Mouse (Mus musculus) MEL (cell line): Measurements from ENCODE around the gene Med7. TPM values are rescaled to one million over a fixed set of nuclear protein-coding genes. Genes with fewer than 3 reads are reported as not detected.

Experiments
- DNase-seq: peaks from one replicate; pipeline ENCODE4 v3.0.0; 2011; ENCODE audit warnings: low read depth, low spot score
- H3K27ac ChIP-seq: 2 replicates; pipeline ENCODE4 v1.5.1; 2012; ENCODE audit warnings: low read depth, mild to moderate bottlenecking, control low read depth, low read length, moderate library complexity; ENCODE audit not compliant: control insufficient read depth
- H3K27me3 ChIP-seq, 2 experiments: fragments of 150-350 bp in 1 of 2; sonication (generic) in 1 of 2; 2 replicates each; pipeline ENCODE4 v1.6.1; 2012; ENCODE audit warnings: low read length in 2 of 2, mild to moderate bottlenecking in 2 of 2, improper control_type of control experiment in 1 of 2, moderate library complexity in 1 of 2; ENCODE audit not compliant: insufficient read depth in 2 of 2, control insufficient read depth in 1 of 2
- H3K36me3 ChIP-seq, 2 experiments: 2 replicates each; pipeline ENCODE4 v1.6.1; 2012 to 2014; ENCODE audit warnings: low read length in 2 of 2, improper control_type of control experiment in 1 of 2, inconsistent platforms in 1 of 2, mild to moderate bottlenecking in 1 of 2; ENCODE audit not compliant: insufficient read depth in 2 of 2, control insufficient read depth in 1 of 2
- H3K4me1 ChIP-seq, 2 experiments: fragments of 150-350 bp in 1 of 2; sonication (generic) in 1 of 2; 2 replicates each; pipeline ENCODE4 v1.6.1; 2012; ENCODE audit warnings: low read length in 2 of 2, improper control_type of control experiment in 1 of 2, mild to moderate bottlenecking in 1 of 2; ENCODE audit not compliant: insufficient read depth in 2 of 2, control insufficient read depth in 1 of 2
- H3K4me3 ChIP-seq, 2 experiments: fragments of 150-350 bp in 1 of 2; sonication (generic) in 1 of 2; 2 replicates each; pipeline ENCODE4 v1.5.1; 2012; ENCODE audit warnings: low read depth in 2 of 2, low read length in 2 of 2, mild to moderate bottlenecking in 2 of 2, moderate library complexity in 2 of 2, control low read depth in 1 of 2, improper control_type of control experiment in 1 of 2; ENCODE audit not compliant: control insufficient read depth in 1 of 2, insufficient read depth in 1 of 2
- H3K79me2 ChIP-seq: 2 replicates; pipeline ENCODE4 v1.6.1; 2012; ENCODE audit warnings: mild to moderate bottlenecking, low read length, moderate library complexity; ENCODE audit not compliant: control insufficient read depth, poor library complexity, insufficient read depth
- H3K9ac ChIP-seq: 2 replicates; pipeline ENCODE4 v1.6.1; 2012; ENCODE audit warnings: low read depth, mild to moderate bottlenecking, control low read depth, low read length, moderate library complexity; ENCODE audit not compliant: control insufficient read depth, poor library complexity, severe bottlenecking
- H3K9me3 ChIP-seq: fragments of 150-350 bp; sonication (generic); replicated peaks from 2 replicates; pipeline ENCODE4 v1.6.1; 2012; ENCODE audit warnings: mild to moderate bottlenecking, low read length, improper control_type of control experiment, moderate library complexity; ENCODE audit not compliant: insufficient read depth
- CHD2 ChIP-seq: IDR thresholded peaks from 2 replicates; pipeline ENCODE4 v1.6.1; 2011; ENCODE audit warnings: low read length, improper control_type of control experiment
- ELF1 ChIP-seq: IDR thresholded peaks from 2 replicates; pipeline ENCODE4 v1.6.1; 2014; ENCODE audit warnings: low read depth, mild to moderate bottlenecking, inconsistent platforms, low read length, improper control_type of control experiment, moderate library complexity
- EP300 ChIP-seq, 2 experiments: IDR thresholded peaks; 2 replicates each; pipeline ENCODE4 v1.6.1; 2011; ENCODE audit warnings: improper control_type of control experiment in 2 of 2, low read length in 2 of 2, low read depth in 1 of 2, mild to moderate bottlenecking in 1 of 2
- GABPA ChIP-seq: IDR thresholded peaks from 2 replicates; pipeline ENCODE4 v1.6.1; 2012; ENCODE audit warnings: low read depth, mild to moderate bottlenecking, inconsistent platforms, low read length, improper control_type of control experiment, moderate library complexity
- HCFC1 ChIP-seq: IDR thresholded peaks from 2 replicates; pipeline ENCODE4 v1.6.1; 2012; ENCODE audit warnings: low read depth, mild to moderate bottlenecking, inconsistent platforms, low read length, improper control_type of control experiment, moderate library complexity
- MAFK ChIP-seq: IDR thresholded peaks from 2 replicates; pipeline ENCODE4 v1.6.1; 2011; ENCODE audit warnings: low read depth, mild to moderate bottlenecking, low read length, improper control_type of control experiment, borderline replicate concordance
- MAX ChIP-seq: IDR thresholded peaks from 2 replicates; pipeline ENCODE4 v1.6.1; 2011; ENCODE audit warnings: low read length, improper control_type of control experiment
- MAZ ChIP-seq: IDR thresholded peaks from 2 replicates; pipeline ENCODE4 v1.6.1; 2012; ENCODE audit warnings: low read depth, mild to moderate bottlenecking, inconsistent platforms, low read length, improper control_type of control experiment
- MXI1 ChIP-seq: IDR thresholded peaks from 2 replicates; pipeline ENCODE4 v1.6.1; 2011; ENCODE audit warnings: mild to moderate bottlenecking, low read depth, low read length, improper control_type of control experiment
- MYC ChIP-seq: IDR thresholded peaks from 2 replicates; pipeline ENCODE4 v1.6.1; 2011; ENCODE audit warnings: low read depth, mild to moderate bottlenecking, low read length, improper control_type of control experiment, moderate library complexity
- NRF1 ChIP-seq: IDR thresholded peaks from 2 replicates; pipeline ENCODE4 v1.6.1; 2014; ENCODE audit warnings: low read depth, mild to moderate bottlenecking, inconsistent platforms, low read length, improper control_type of control experiment, moderate library complexity; ENCODE audit not compliant: poor library complexity, insufficient read depth, severe bottlenecking
- POLR2A ChIP-seq, 2 experiments: IDR thresholded peaks; 2 replicates each; pipeline ENCODE4 v1.6.1; 2011 to 2012; ENCODE audit warnings: low read length in 2 of 2, mild to moderate bottlenecking in 2 of 2, control low read depth in 1 of 2, improper control_type of control experiment in 1 of 2, low read depth in 1 of 2, moderate library complexity in 1 of 2; ENCODE audit not compliant: control insufficient read depth in 1 of 2, insufficient read depth in 1 of 2, poor library complexity in 1 of 2
- POLR2AphosphoS2 ChIP-seq: IDR thresholded peaks from 2 replicates; pipeline ENCODE4 v1.6.1; 2011; ENCODE audit warnings: low read length, improper control_type of control experiment
- POLR2AphosphoS5 ChIP-seq: IDR thresholded peaks from 2 replicates; pipeline ENCODE4 v1.6.1; 2012; ENCODE audit warnings: low read depth, borderline replicate concordance, mild to moderate bottlenecking, inconsistent platforms, low read length, moderate library complexity, mixed read lengths
- RAD21 ChIP-seq: IDR thresholded peaks from 2 replicates; pipeline ENCODE4 v1.6.1; 2011; ENCODE audit warnings: mild to moderate bottlenecking, low read depth, low read length, improper control_type of control experiment
- TAL1 ChIP-seq: IDR thresholded peaks from 2 replicates; pipeline ENCODE4 v1.6.1; 2012; ENCODE audit warnings: mild to moderate bottlenecking, inconsistent platforms, low read length, moderate library complexity, mixed read lengths
- TCF12 ChIP-seq: IDR thresholded peaks from 2 replicates; pipeline ENCODE4 v1.6.1; 2014; ENCODE audit warnings: low read depth, mild to moderate bottlenecking, inconsistent platforms, low read length, improper control_type of control experiment, moderate library complexity
- USF1 ChIP-seq: IDR thresholded peaks from 2 replicates; pipeline ENCODE4 v1.6.1; 2014; ENCODE audit warnings: low read depth, mild to moderate bottlenecking, inconsistent platforms, low read length, improper control_type of control experiment, moderate library complexity
- ZC3H11A ChIP-seq: IDR thresholded peaks from 2 replicates; pipeline ENCODE4 v1.6.1; 2012; ENCODE audit warnings: low read depth, mild to moderate bottlenecking, inconsistent platforms, low read length, improper control_type of control experiment
- polyA plus RNA-seq, 2 experiments: library from polyadenylated mRNA; stranded (reverse) in 1 of 2; unstranded in 1 of 2; fragments of >175 nt in 1 of 2; fragments of >200 nt in 1 of 2; gene quantifications; 2 replicates each; pipeline versions ENCODE4 v1.2.1 to v1.2.4; 2012; ENCODE audit warnings: low replicate concordance in 2 of 2, low read depth in 1 of 2; ENCODE audit not compliant: insufficient read length in 2 of 2, insufficient read depth in 1 of 2, missing spikeins in 1 of 2
- total RNA-seq: library from RNA; depleted of rRNA; stranded (reverse); fragments of 300-350 nt; gene quantifications from 2 replicates; pipeline ENCODE4 v1.2.3, GENCODE M21; 2012

Gene Med7
- total and polyA plus RNA-seq, 3 experiments: 56.5 to 57.8 TPM; not detected in 1

- no peaks in the 10 kb centered on the region for H3K79me2 ChIP-seq
- no peak overlapping the region for H3K27ac ChIP-seq
- no peak overlapping the region for H3K4me3 ChIP-seq
- no peaks in the 10 kb centered on the region for H3K9me3 ChIP-seq
- peaks cover 2 to 9% of the 10 kb centered on the region in 2 experiments; a peak in 3 of 4 replicates for H3K27me3 ChIP-seq
- no peak overlapping the region for H3K9ac ChIP-seq
- DNase-seq: no peak
- no peaks in the 10 kb centered on the region for H3K4me1 ChIP-seq
- no peaks in the 10 kb centered on the region for H3K36me3 ChIP-seq
- TF ChIP-seq NRF1 (no peak), ELF1 (no peak), RAD21 (no peak), EP300 (IDR thresholded peaks at IDR 0.05; ENCODE audit: low read depth in 1 of 2, low read length in 2 of 2) (no peak), MAX (no peak), MAFK (no peak), MXI1 (no peak), MYC (no peak), USF1 (no peak), POLR2AphosphoS2 (no peak), POLR2A (IDR thresholded peaks at IDR 0.05; ENCODE audit: control insufficient read depth in 1 of 2, insufficient read depth in 1 of 2, low read depth in 1 of 2, low read length in 2 of 2, poor library complexity in 1 of 2) (no peak), HCFC1 (no peak), TCF12 (no peak), GABPA (no peak)
Observed at GRCm38 (mm10) chr11:46392890-46393289, 43.8 kb upstream of the Med7 start.

GRCm38 (mm10) chr11:46393413-46393812 lies 43.3 kb upstream of the Med7 start:
- no peak for DNase-seq
- H3K9ac ChIP-seq: no peak overlapping the region
- peaks cover 4 to 8% of the 10 kb centered on the region in 2 experiments; a peak in 3 of 4 replicates for H3K27me3 ChIP-seq
- TF ChIP-seq TAL1: no peak
- TF ChIP-seq GABPA: no peak
- no peak for TF ChIP-seq CHD2
- TF ChIP-seq POLR2A (IDR thresholded peaks at IDR 0.05; ENCODE audit: control insufficient read depth in 1 of 2, insufficient read depth in 1 of 2, low read depth in 1 of 2, low read length in 2 of 2, poor library complexity in 1 of 2): no peak
- no peak for TF ChIP-seq TCF12
- no peak for TF ChIP-seq MAZ
- no peak for TF ChIP-seq ZC3H11A
- no peak for TF ChIP-seq ELF1
- TF ChIP-seq POLR2AphosphoS5: no peak
- H3K4me1 ChIP-seq: no peaks in the 10 kb centered on the region
- no peaks in the 10 kb centered on the region for H3K79me2 ChIP-seq
- H3K4me3 ChIP-seq: no peak overlapping the region
- H3K36me3 ChIP-seq: no peaks in the 10 kb centered on the region
- H3K9me3 ChIP-seq: no peaks in the 10 kb centered on the region
- H3K27ac ChIP-seq: no peak overlapping the region
